Mouse (Mus musculus) MEL (cell line): ENCODE results near the gene Gmppa. TPM values are rescaled to one million over a fixed set of nuclear protein-coding genes. Genes with fewer than 3 reads are reported as not detected.
A peak's percentile ranks its signal among the peaks of the same experiment; 100 is the strongest.

Experiments
- DNase-seq: peaks from one replicate; pipeline ENCODE4 v3.0.0; 2011; ENCODE audit warnings: low read depth, low spot score
- H3K27ac ChIP-seq: 2 replicates; pipeline ENCODE4 v1.5.1; 2012; ENCODE audit warnings: low read depth, mild to moderate bottlenecking, control low read depth, low read length, moderate library complexity; ENCODE audit not compliant: control insufficient read depth
- H3K27me3 ChIP-seq, 2 experiments: fragments of 150-350 bp in 1 of 2; sonication (generic) in 1 of 2; 2 replicates each; pipeline ENCODE4 v1.6.1; 2012; ENCODE audit warnings: low read length in 2 of 2, mild to moderate bottlenecking in 2 of 2, improper control_type of control experiment in 1 of 2, moderate library complexity in 1 of 2; ENCODE audit not compliant: insufficient read depth in 2 of 2, control insufficient read depth in 1 of 2
- H3K36me3 ChIP-seq, 2 experiments: 2 replicates each; pipeline ENCODE4 v1.6.1; 2012 to 2014; ENCODE audit warnings: low read length in 2 of 2, improper control_type of control experiment in 1 of 2, inconsistent platforms in 1 of 2, mild to moderate bottlenecking in 1 of 2; ENCODE audit not compliant: insufficient read depth in 2 of 2, control insufficient read depth in 1 of 2
- H3K4me1 ChIP-seq, 2 experiments: fragments of 150-350 bp in 1 of 2; sonication (generic) in 1 of 2; 2 replicates each; pipeline ENCODE4 v1.6.1; 2012; ENCODE audit warnings: low read length in 2 of 2, improper control_type of control experiment in 1 of 2, mild to moderate bottlenecking in 1 of 2; ENCODE audit not compliant: insufficient read depth in 2 of 2, control insufficient read depth in 1 of 2
- H3K4me3 ChIP-seq, 2 experiments: fragments of 150-350 bp in 1 of 2; sonication (generic) in 1 of 2; 2 replicates each; pipeline ENCODE4 v1.5.1; 2012; ENCODE audit warnings: low read depth in 2 of 2, low read length in 2 of 2, mild to moderate bottlenecking in 2 of 2, moderate library complexity in 2 of 2, control low read depth in 1 of 2, improper control_type of control experiment in 1 of 2; ENCODE audit not compliant: control insufficient read depth in 1 of 2, insufficient read depth in 1 of 2
- H3K79me2 ChIP-seq: 2 replicates; pipeline ENCODE4 v1.6.1; 2012; ENCODE audit warnings: mild to moderate bottlenecking, low read length, moderate library complexity; ENCODE audit not compliant: control insufficient read depth, poor library complexity, insufficient read depth
- H3K9ac ChIP-seq: 2 replicates; pipeline ENCODE4 v1.6.1; 2012; ENCODE audit warnings: low read depth, mild to moderate bottlenecking, control low read depth, low read length, moderate library complexity; ENCODE audit not compliant: control insufficient read depth, poor library complexity, severe bottlenecking
- H3K9me3 ChIP-seq: fragments of 150-350 bp; sonication (generic); replicated peaks from 2 replicates; pipeline ENCODE4 v1.6.1; 2012; ENCODE audit warnings: mild to moderate bottlenecking, low read length, improper control_type of control experiment, moderate library complexity; ENCODE audit not compliant: insufficient read depth
- BHLHE40 ChIP-seq: IDR thresholded peaks from 2 replicates; pipeline ENCODE4 v1.6.1; 2012; ENCODE audit warnings: low read depth, mild to moderate bottlenecking, inconsistent platforms, low read length, improper control_type of control experiment, borderline replicate concordance
- CHD1 ChIP-seq: IDR thresholded peaks from 2 replicates; pipeline ENCODE4 v1.6.1; 2012; ENCODE audit warnings: low read depth, mild to moderate bottlenecking, inconsistent platforms, low read length, improper control_type of control experiment
- EP300 ChIP-seq, 2 experiments: IDR thresholded peaks; 2 replicates each; pipeline ENCODE4 v1.6.1; 2011; ENCODE audit warnings: improper control_type of control experiment in 2 of 2, low read length in 2 of 2, low read depth in 1 of 2, mild to moderate bottlenecking in 1 of 2
- HCFC1 ChIP-seq: IDR thresholded peaks from 2 replicates; pipeline ENCODE4 v1.6.1; 2012; ENCODE audit warnings: low read depth, mild to moderate bottlenecking, inconsistent platforms, low read length, improper control_type of control experiment, moderate library complexity
- JUND ChIP-seq: IDR thresholded peaks from 2 replicates; pipeline ENCODE4 v1.6.1; 2011; ENCODE audit warnings: low read depth, mild to moderate bottlenecking, improper control_type of control experiment, low read length
- KAT2A ChIP-seq: conservative IDR thresholded peaks from 2 replicates; pipeline ENCODE4 v1.6.1; 2012; ENCODE audit warnings: low read depth, low read length, improper control_type of control experiment, inconsistent platforms
- MAFK ChIP-seq: IDR thresholded peaks from 2 replicates; pipeline ENCODE4 v1.6.1; 2011; ENCODE audit warnings: low read depth, mild to moderate bottlenecking, low read length, improper control_type of control experiment, borderline replicate concordance
- MAX ChIP-seq: IDR thresholded peaks from 2 replicates; pipeline ENCODE4 v1.6.1; 2011; ENCODE audit warnings: low read length, improper control_type of control experiment
- MAZ ChIP-seq: IDR thresholded peaks from 2 replicates; pipeline ENCODE4 v1.6.1; 2012; ENCODE audit warnings: low read depth, mild to moderate bottlenecking, inconsistent platforms, low read length, improper control_type of control experiment
- MYB ChIP-seq: IDR thresholded peaks from 2 replicates; pipeline ENCODE4 v1.6.1; 2011; ENCODE audit warnings: mild to moderate bottlenecking, low read depth, low read length, improper control_type of control experiment
- MYC ChIP-seq: IDR thresholded peaks from 2 replicates; pipeline ENCODE4 v1.6.1; 2011; ENCODE audit warnings: low read depth, mild to moderate bottlenecking, low read length, improper control_type of control experiment, moderate library complexity
- NELFE ChIP-seq: IDR thresholded peaks from 2 replicates; pipeline ENCODE4 v1.6.1; 2011; ENCODE audit warnings: low read depth, low read length, improper control_type of control experiment
- NRF1 ChIP-seq: IDR thresholded peaks from 2 replicates; pipeline ENCODE4 v1.6.1; 2014; ENCODE audit warnings: low read depth, mild to moderate bottlenecking, inconsistent platforms, low read length, improper control_type of control experiment, moderate library complexity; ENCODE audit not compliant: poor library complexity, insufficient read depth, severe bottlenecking
- POLR2A ChIP-seq, 2 experiments: IDR thresholded peaks; 2 replicates each; pipeline ENCODE4 v1.6.1; 2011 to 2012; ENCODE audit warnings: low read length in 2 of 2, mild to moderate bottlenecking in 2 of 2, control low read depth in 1 of 2, improper control_type of control experiment in 1 of 2, low read depth in 1 of 2, moderate library complexity in 1 of 2; ENCODE audit not compliant: control insufficient read depth in 1 of 2, insufficient read depth in 1 of 2, poor library complexity in 1 of 2
- RAD21 ChIP-seq: IDR thresholded peaks from 2 replicates; pipeline ENCODE4 v1.6.1; 2011; ENCODE audit warnings: mild to moderate bottlenecking, low read depth, low read length, improper control_type of control experiment
- SIN3A ChIP-seq: IDR thresholded peaks from 2 replicates; pipeline ENCODE4 v1.6.1; 2012; ENCODE audit warnings: low read length, improper control_type of control experiment, inconsistent platforms
- TCF12 ChIP-seq: IDR thresholded peaks from 2 replicates; pipeline ENCODE4 v1.6.1; 2014; ENCODE audit warnings: low read depth, mild to moderate bottlenecking, inconsistent platforms, low read length, improper control_type of control experiment, moderate library complexity
- UBTF ChIP-seq: IDR thresholded peaks from 2 replicates; pipeline ENCODE4 v1.6.1; 2012; ENCODE audit warnings: low read depth, mild to moderate bottlenecking, inconsistent platforms, low read length, improper control_type of control experiment, moderate library complexity, borderline replicate concordance; ENCODE audit not compliant: insufficient read depth
- USF2 ChIP-seq, 2 experiments: IDR thresholded peaks; 2 replicates each; pipeline ENCODE4 v1.6.1; 2011 to 2012; ENCODE audit warnings: improper control_type of control experiment in 2 of 2, low read length in 2 of 2, borderline replicate concordance in 1 of 2, inconsistent platforms in 1 of 2, low read depth in 1 of 2, mild to moderate bottlenecking in 1 of 2; ENCODE audit not compliant: insufficient read depth in 1 of 2
- ZC3H11A ChIP-seq: IDR thresholded peaks from 2 replicates; pipeline ENCODE4 v1.6.1; 2012; ENCODE audit warnings: low read depth, mild to moderate bottlenecking, inconsistent platforms, low read length, improper control_type of control experiment
- polyA plus RNA-seq, 2 experiments: library from polyadenylated mRNA; stranded (reverse) in 1 of 2; unstranded in 1 of 2; fragments of >175 nt in 1 of 2; fragments of >200 nt in 1 of 2; gene quantifications; 2 replicates each; pipeline versions ENCODE4 v1.2.1 to v1.2.4; 2012; ENCODE audit warnings: low replicate concordance in 2 of 2, low read depth in 1 of 2; ENCODE audit not compliant: insufficient read length in 2 of 2, insufficient read depth in 1 of 2, missing spikeins in 1 of 2
- total RNA-seq: library from RNA; depleted of rRNA; stranded (reverse); fragments of 300-350 nt; gene quantifications from 2 replicates; pipeline ENCODE4 v1.2.3, GENCODE M21; 2012

Gene Gmppa
- total and polyA plus RNA-seq, 3 experiments, result 65.0 to 145 TPM; not detected in 1

DNA sequence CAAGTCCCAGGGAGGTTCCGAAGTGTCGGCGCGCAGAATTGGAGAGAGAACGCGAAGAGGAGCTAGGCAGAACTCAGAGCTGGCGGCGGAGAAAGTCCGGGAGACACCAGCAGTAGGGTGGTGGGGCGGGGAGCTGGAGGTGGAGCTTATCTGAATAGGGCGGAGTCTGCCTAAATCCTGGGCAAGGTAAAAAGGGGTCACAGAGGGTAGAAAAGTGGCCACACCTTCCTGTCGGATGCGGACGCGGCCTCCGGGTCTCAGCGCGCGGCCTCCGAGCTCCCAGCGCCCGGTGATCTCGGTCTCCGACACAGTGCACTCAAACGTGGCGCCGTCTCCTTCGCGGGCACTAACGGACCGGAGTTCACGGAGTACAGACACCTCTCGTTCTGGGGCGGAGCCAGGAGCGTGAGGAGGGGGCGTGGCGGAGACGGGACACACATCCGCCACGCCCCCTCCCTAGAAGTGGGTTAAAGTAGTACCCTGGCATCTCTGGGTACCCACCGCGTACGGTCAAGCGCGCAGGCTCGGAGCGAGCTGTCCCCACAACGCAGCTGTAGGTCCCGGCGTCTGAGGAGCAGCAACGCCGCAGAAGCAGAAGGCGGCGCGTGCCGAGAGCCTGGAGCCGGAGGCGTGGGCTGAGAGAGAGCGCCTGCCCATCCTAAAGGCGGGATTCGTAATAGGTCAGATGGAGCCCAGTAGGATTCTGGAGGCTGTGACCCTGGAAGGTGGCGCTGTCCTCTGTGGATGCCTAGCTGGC is 51.9 kb downstream of the Gmppa start:
- no peaks in the 10 kb centered on the region; a peak in 1 of 4 replicates for H3K27me3 ChIP-seq
- no peaks in the 10 kb centered on the region for H3K36me3 ChIP-seq
- peak overlapping the region; percentile 50 to 67 for H3K4me3 ChIP-seq
- no peaks in the 10 kb centered on the region for H3K9me3 ChIP-seq
- no peak for TF ChIP-seq NRF1
- peak; percentile 32 to 34; a peak in 1 of 4 replicates for TF ChIP-seq POLR2A (IDR thresholded peaks at IDR 0.05; ENCODE audit: control insufficient read depth in 1 of 2, insufficient read depth in 1 of 2, low read depth in 1 of 2, low read length in 2 of 2, poor library complexity in 1 of 2)
- 0 out of 2 replicates have a peak, but pooled peaks have one; percentile 26 for TF ChIP-seq HCFC1
- no peak for TF ChIP-seq MAFK
- H3K9ac ChIP-seq, result peak overlapping the region; percentile 47
- no peak overlapping the region for H3K27ac ChIP-seq
- H3K79me2 ChIP-seq, result no peaks in the 10 kb centered on the region
- peak; percentile 90 for DNase-seq
- peaks cover 0 to 7% of the 10 kb centered on the region in 2 experiments; a peak in 2 of 4 replicates for H3K4me1 ChIP-seq

DNA sequence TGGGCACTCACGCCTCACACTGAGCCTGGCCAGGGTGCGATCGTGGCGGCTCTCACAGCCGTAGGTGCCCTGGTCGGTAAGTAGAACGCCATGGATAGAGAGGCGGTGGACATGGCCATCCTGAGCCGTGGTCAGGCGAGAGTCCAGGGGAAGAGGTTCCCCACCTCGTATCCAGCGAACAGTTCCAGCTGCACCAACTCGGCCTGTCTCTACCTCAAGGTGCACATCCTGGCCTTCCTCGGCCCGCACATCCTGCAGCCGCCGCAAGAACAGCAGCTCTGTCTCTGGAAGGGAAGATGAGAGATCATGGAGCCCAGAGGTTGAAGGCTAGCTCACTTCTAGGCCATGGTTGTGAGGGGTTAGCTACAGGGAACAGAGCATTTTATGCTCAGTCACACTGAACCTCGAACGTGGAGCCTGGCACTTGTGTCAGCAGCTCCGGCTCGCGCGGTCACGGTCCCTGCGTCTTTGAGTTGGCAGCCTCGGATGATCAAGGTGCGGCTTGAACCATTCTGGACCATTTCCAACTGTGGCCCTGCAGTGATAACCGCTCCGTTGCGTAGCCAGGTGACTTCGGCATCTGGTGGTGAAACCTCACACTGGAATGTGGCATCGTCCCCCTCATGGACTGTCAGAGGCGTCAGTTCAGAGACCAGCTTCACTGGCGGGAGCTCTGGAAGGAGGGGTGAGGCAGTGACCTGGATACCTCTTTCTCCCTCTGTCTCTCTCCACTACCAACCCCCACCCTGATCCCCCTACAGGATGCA is 55.2 kb downstream of the Gmppa start:
- Histone ChIP-seq H3K27ac (no peak overlapping the region), H3K27me3 (peaks cover 0 to 1% of the 10 kb centered on the region in 2 experiments; a peak in 1 of 4 replicates), H3K79me2 (no peaks in the 10 kb centered on the region), H3K4me1 (peaks cover 0 to 7% of the 10 kb centered on the region in 2 experiments; a peak in 2 of 4 replicates)
- TF ChIP-seq MYC (no peak), MYB (no peak), RAD21 (no peak), BHLHE40 (no peak), MAFK (no peak), UBTF (no peak), NELFE (no peak), ZC3H11A (no peak), KAT2A (no peak), CHD1 (no peak), SIN3A (no peak), MAX (no peak), TCF12 (no peak), MAZ (no peak), USF2 (IDR thresholded peaks at IDR 0.05; ENCODE audit: borderline replicate concordance in 1 of 2, insufficient read depth in 1 of 2, low read depth in 1 of 2, low read length in 2 of 2) (no peak), EP300 (IDR thresholded peaks at IDR 0.05; ENCODE audit: low read depth in 1 of 2, low read length in 2 of 2) (no peak), JUND (no peak)
- TF ChIP-seq, all 39 proteins: peak for 0
- no peak overlapping the region for H3K4me3 ChIP-seq
- no peak overlapping the region for H3K9ac ChIP-seq
- H3K9me3 ChIP-seq, result no peaks in the 10 kb centered on the region
- no peaks in the 10 kb centered on the region for H3K36me3 ChIP-seq
- DNase-seq, result no peak
